Mouse (Mus musculus): Measurements from ENCODE around the gene Leo1.
"Not testable (repeated sequence)": the region's sequence is repeated elsewhere in the genome, so short reads cannot be mapped to it uniquely, and the experiment has no call there.

The Leo1 gene

GRCm38 (mm10) chr9:75467581-75467980 lies 26.3 kb downstream of the Leo1 start:
- peak; percentile 50 for DNase-seq (ENCODE audit: low read depth, low spot score)

- DNase-seq (ENCODE audit: low read depth, low spot score), result peak; percentile 93
Observed at GRCm38 (mm10) chr9:75468297-75468696, 27.0 kb downstream of the Leo1 start.

- DNase-seq (ENCODE audit: low read depth, low spot score), result no peak
Observed at GRCm38 (mm10) chr9:75477212-75477611, 35.9 kb downstream of the Leo1 start.

GRCm38 (mm10) chr9:75479106-75479725 lies 37.9 kb downstream of the Leo1 start:
- no peak for DNase-seq (ENCODE audit: low read depth, low spot score)

DNA sequence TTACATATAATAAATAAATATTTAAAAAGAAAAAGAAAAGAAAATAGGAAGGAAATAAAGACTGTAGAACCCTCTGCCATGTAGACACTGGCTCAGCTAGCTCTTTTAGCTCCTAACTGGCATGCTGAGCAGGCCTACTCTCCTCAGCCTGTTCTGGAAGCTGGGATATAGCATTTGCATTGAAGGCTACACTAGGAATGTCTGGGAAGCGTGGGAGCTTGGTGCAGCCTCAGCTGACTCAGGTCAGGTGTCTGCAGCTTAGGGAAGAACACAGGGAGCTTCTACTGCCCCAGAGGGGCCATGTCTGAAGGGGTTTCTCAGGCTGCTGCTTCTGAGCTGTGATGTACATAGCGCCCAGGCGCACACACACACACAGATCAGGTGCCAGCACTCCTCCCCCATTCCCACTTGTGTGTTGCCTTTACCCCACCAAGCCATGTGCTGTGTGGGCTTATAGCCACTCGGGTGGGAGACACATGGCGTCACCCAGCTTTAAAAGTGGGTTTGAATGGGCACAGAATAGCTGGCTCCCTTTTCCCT lies 39.3 kb downstream of the Leo1 start:
- no peak for DNase-seq (ENCODE audit: low read depth, low spot score)

- DNase-seq (ENCODE audit: low read depth, low spot score), result no peak
Observed at GRCm38 (mm10) chr9:75485231-75485630, 43.9 kb downstream of the Leo1 start.

DNA sequence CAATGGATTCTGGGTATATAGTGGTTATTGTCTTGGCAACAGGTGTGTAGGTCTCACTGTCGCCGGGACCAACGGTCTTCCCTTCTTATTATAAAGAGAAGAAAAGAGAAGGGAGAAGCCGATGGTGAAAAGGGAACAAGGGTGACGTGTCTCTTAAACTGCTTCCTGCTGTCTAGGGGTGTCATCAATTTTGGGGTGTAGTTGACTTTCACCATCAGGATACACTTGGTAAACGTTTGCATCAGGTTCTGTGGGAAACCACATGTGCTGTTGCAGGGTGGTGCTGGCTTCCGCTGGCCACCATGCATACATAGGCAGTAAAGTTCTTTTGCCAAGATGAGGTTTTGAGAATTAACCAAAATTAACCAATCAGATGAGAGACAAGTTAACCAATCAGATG lies 46.9 kb downstream of the Leo1 start:
- DNase-seq (ENCODE audit: low read depth, low spot score), result not testable (repeated sequence)

DNA sequence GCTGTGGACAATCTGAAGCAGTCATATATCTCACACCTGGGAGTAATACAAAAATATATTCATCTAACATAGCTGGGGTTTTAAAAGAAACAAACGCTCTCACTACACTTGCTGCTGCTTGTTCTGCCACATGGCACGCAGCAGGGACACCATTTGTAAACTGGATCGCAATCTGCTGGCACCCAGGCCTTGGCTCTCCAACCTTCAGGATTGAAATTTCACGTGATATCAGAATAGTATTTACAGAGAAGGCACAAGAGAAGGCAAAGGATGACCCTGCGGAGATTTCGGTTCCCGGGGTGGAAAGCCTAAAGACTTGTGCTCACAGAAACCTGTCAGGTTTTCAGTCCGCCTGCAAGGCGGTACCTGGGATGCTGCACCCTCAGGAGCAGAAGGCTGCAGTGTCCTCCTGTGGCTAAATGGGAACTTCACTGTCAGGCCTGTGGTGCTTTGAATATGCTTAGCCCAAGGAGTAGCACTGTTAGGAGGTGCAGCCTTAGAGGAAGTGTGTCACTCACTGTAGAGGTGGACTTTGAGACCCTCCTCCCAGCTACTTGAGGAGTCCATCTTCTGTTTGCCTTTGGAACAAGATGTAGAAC lies 53.2 kb downstream of the Leo1 start:
- no peak for DNase-seq (ENCODE audit: low read depth, low spot score)

- DNase-seq (ENCODE audit: low read depth, low spot score), result no peak
Observed at GRCm38 (mm10) chr9:75495945-75496344, 54.6 kb downstream of the Leo1 start.

- DNase-seq (ENCODE audit: low read depth, low spot score), result no peak
Observed at GRCm38 (mm10) chr9:75498571-75498970, 57.2 kb downstream of the Leo1 start.

DNA sequence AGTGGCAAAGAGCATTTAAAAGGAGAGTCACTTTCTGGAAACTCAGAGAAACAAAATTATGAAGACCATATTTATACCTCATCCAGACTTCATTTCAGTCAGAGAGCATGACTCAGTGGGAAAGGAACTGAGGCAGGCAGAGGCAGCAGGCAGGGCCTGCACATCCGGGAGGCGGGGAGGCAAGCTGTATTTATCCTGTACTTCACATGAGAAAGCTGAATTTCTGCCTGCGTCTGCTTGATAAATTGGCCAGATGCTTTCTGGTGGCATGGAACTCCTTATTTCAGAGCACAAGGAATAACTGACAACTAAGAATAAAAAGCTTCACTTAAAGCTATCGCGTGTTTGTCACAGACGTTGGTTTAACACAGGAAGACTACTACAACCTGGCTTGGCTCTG lies 63.0 kb downstream of the Leo1 start:
- no peak for DNase-seq (ENCODE audit: low read depth, low spot score)

DNA sequence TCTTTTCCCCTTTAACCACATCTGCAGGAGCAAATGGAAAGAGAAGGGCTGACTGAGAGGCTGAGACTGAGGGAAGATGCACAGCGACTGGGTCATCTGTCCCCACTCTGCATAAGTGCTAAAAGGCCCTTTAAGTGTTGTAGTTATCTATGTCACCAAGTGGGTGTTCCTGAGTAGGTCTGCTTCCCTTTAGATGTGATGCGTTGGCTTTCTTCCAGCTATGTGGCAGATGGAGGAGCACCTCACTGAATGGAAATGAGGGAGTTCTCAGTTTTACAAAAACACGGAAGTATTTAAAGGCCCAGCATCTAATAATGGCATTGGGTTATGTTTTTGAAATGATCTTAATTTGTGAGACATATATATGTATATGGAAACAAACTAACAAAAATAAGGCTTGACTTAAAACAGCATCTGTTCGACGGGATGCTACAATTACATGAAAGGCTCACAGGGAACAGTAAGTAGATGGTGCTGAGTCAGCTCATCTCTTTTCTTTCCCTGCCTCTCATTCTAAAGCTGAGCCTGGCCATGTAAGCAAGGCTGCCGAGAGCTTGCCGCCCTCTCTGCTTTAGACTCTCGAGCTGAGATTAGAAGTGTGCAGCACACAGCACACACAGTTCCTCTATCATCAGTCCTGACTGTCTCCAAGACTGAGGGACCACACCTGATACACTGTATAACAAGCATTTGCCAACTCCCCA lies 70.1 kb downstream of the Leo1 start:
- no peak for DNase-seq (ENCODE audit: low read depth, low spot score)

DNA sequence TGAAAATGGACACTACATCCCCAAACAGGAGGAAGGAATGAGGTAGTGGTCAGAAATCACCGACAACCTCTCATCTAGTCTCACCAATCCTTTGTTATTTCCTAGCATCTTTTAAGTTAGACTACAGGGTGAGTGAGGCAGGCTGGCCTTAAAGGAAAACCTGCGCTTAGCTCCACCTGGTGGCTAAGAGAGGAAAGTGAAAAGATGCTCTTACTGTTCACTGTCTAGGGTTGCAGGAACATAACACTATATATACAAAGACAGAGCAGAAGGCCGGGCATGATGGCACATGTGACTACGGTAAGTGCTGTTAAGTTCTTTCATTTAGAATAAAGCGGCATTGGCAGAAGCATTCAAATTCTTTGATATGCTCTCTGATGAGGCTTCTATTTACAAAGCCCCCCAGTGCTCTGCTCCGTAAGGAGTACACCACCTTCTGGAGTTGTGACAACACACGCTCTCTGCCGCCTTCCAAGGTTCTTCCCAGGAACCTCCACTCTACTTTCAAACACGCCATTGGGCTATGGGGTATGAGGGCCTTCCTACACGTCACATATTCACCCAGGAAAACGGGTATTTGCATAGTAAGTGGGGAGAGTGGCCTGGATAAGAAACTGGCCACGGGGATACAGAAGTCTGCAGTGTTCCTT lies 74.3 kb downstream of the Leo1 start:
- peak; percentile 76 for DNase-seq (ENCODE audit: low read depth, low spot score)

Data from ES-CJ7 (cell line).